Mouse (Mus musculus) small intestine, adult 2 months (tissue): ENCODE results near the gene Nuak1.

ENCODE experiments used
- CTCF ChIP-seq: fragments of 200-500 bp; IDR thresholded peaks from 2 replicates; pipeline ENCODE4 v1.5.1; 2012; ENCODE audit warnings: low read depth, mild to moderate bottlenecking, control low read depth, inconsistent platforms, low read length, moderate library complexity, mixed read lengths; ENCODE audit not compliant: insufficient replicate concordance, insufficient read length; ENCODE audit errors: extremely low read depth
- POLR2A ChIP-seq: fragments of 200-500 bp; IDR thresholded peaks from 2 replicates; pipeline ENCODE4 v1.6.1; 2012; ENCODE audit warnings: low read depth, mild to moderate bottlenecking, control low read depth, inconsistent platforms, low read length, moderate library complexity

GRCm38 (mm10) chr10:84446661-84447060, 6.3 kb upstream of the Nuak1 start:
- TF ChIP-seq CTCF (no peak), POLR2A (no peak)
